21 mouse cellular contexts compared by ENCODE assay signal in genomic region chr8:114958437-114959107, GRCm38 (mm10).
DNase-seq lines count a peak whose midpoint lies in the region; ATAC-seq and TF ChIP-seq lines count a peak whose summit lies in the region.
"Had no signal": no experiment of that assay in that cellular context is flagged by ENCODE, and none has a peak within 500 bp of the region (broad histone marks: within the 10 kb centered on the region; RNA-seq: fewer than 3 reads in every experiment).

No protein-coding gene starts in this region.

- ATAC-seq in kidney, embryonic 14.5 days (ENCODE audit: low FRiP score, low TSS enrichment), result peak; percentile 87
- no peak for ATAC-seq in limb, embryonic 14.5 days (ENCODE audit: low FRiP score, low read depth)
- ATAC-seq in forebrain, embryonic 12.5 days (ENCODE audit: low FRiP score), result no peak
- ATAC-seq in activated CD4-positive, CD25-positive, alpha-beta regulatory T cell, adult 4 months, result no peak
- ATAC-seq: forebrain, embryonic 13.5 days; hindbrain, postnatal 0 days; intestine, postnatal 0 days had no signal

- peaks cover 22% of the 10 kb centered on the region for H3K4me1 ChIP-seq in kidney, embryonic 14.5 days (ENCODE audit: control insufficient read depth, insufficient read depth, low read length)
- peaks cover 11% of the 10 kb centered on the region for H3K4me1 ChIP-seq in limb, embryonic 14.5 days (ENCODE audit: control insufficient read depth, insufficient read depth, low read length)
- no peaks in the 10 kb centered on the region for H3K4me1 ChIP-seq in forebrain, embryonic 12.5 days
- H3K4me1 ChIP-seq: forebrain, embryonic 13.5 days; liver, embryonic 13.5 days had no signal

- no peaks in the 10 kb centered on the region for H3K36me3 ChIP-seq in kidney, embryonic 14.5 days (ENCODE audit: control insufficient read depth, insufficient read depth, low read length)
- no peaks in the 10 kb centered on the region for H3K36me3 ChIP-seq in limb, embryonic 14.5 days (ENCODE audit: control insufficient read depth, insufficient read depth, low read length)
- H3K36me3 ChIP-seq in forebrain, embryonic 12.5 days (replicated peaks), result no peaks in the 10 kb centered on the region
- H3K36me3 ChIP-seq: heart, embryonic 15.5 days; liver, embryonic 13.5 days; neural tube, embryonic 13.5 days had no signal

- DNase-seq in kidney, postnatal 4 days, result no peak
- peak; percentile 11 for DNase-seq in urinary bladder, postnatal 14 days (ENCODE audit: low spot score)
- no peak for DNase-seq in urinary bladder, postnatal 10 days (ENCODE audit: low spot score)
- DNase-seq in limb, embryonic 14.5 days (ENCODE audit: low spot score), result peak; percentile 6
- DNase-seq: adrenal gland, adult 2 months; cerebellum, adult 9-10 months; heart, adult 2 months; heart, postnatal 4 days; liver, embryonic 13.5 days; lung, embryonic 14.5 days; lung, postnatal 36 days; right cerebral cortex, postnatal 14 days; thymus, postnatal 4 days had no signal

- H3K9ac ChIP-seq in kidney, embryonic 14.5 days (ENCODE audit: low read depth, low read length), result no peak overlapping the region
- H3K9ac ChIP-seq in limb, embryonic 14.5 days (ENCODE audit: low read depth, low read length, severe bottlenecking), result no peak overlapping the region
- H3K9ac ChIP-seq in forebrain, embryonic 12.5 days, result no peak overlapping the region
- H3K9ac ChIP-seq: forebrain, embryonic 13.5 days; heart, embryonic 15.5 days; liver, embryonic 13.5 days; lung, embryonic 14.5 days; neural tube, embryonic 13.5 days had no signal

- TF ChIP-seq POLR2A in limb, embryonic 14.5 days (IDR thresholded peaks at IDR 0.05; ENCODE audit: borderline replicate concordance, extremely low read depth, insufficient read depth, insufficient read length), result no peak

- no peak overlapping the region for H3K27ac ChIP-seq in kidney, embryonic 14.5 days (ENCODE audit: low read depth, low read length)
- H3K27ac ChIP-seq in limb, embryonic 14.5 days (replicated peaks; ENCODE audit: low read depth, low read length), result no peak overlapping the region
- no peak overlapping the region for H3K27ac ChIP-seq in forebrain, embryonic 12.5 days
- H3K27ac ChIP-seq: forebrain, embryonic 13.5 days; heart, adult 2 months; heart, embryonic 15.5 days; hindbrain, postnatal 0 days; liver, embryonic 13.5 days; neural tube, embryonic 13.5 days had no signal

- H3K4me3 ChIP-seq in kidney, embryonic 14.5 days (ENCODE audit: low read length), result no peak overlapping the region
- H3K4me3 ChIP-seq in limb, embryonic 14.5 days (replicated peaks; ENCODE audit: low read length), result no peak overlapping the region
- H3K4me3 ChIP-seq in forebrain, embryonic 12.5 days (replicated peaks), result no peak overlapping the region
- H3K4me3 ChIP-seq: forebrain, embryonic 13.5 days; heart, adult 2 months; heart, embryonic 15.5 days; liver, embryonic 13.5 days; neural tube, embryonic 13.5 days had no signal

- no peaks in the 10 kb centered on the region for H3K27me3 ChIP-seq in kidney, embryonic 14.5 days (ENCODE audit: control insufficient read depth, insufficient read depth, low read length)
- no peaks in the 10 kb centered on the region for H3K27me3 ChIP-seq in limb, embryonic 14.5 days (ENCODE audit: control insufficient read depth, insufficient read depth, low read length)
- H3K27me3 ChIP-seq in forebrain, embryonic 12.5 days, result no peaks in the 10 kb centered on the region
- H3K27me3 ChIP-seq: forebrain, embryonic 13.5 days; heart, embryonic 15.5 days; liver, embryonic 13.5 days; neural tube, embryonic 13.5 days had no signal

- WGBS in kidney, embryonic 14.5 days, result 22% methylated on average over 16 of the region's 16 CpGs
- WGBS in limb, embryonic 14.5 days, result 73% methylated on average over 16 of the region's 16 CpGs
- WGBS in forebrain, embryonic 12.5 days, result 82% methylated on average over 16 of the region's 16 CpGs

- H3K9me3 ChIP-seq in kidney, embryonic 14.5 days (ENCODE audit: control insufficient read depth, low read length), result no peaks in the 10 kb centered on the region
- H3K9me3 ChIP-seq in limb, embryonic 14.5 days (ENCODE audit: control insufficient read depth, low read length), result no peaks in the 10 kb centered on the region
- no peaks in the 10 kb centered on the region for H3K9me3 ChIP-seq in forebrain, embryonic 12.5 days
- H3K9me3 ChIP-seq: forebrain, embryonic 13.5 days; heart, embryonic 15.5 days; liver, embryonic 13.5 days; neural tube, embryonic 13.5 days had no signal

- no peak overlapping the region for H3K4me2 ChIP-seq in kidney, embryonic 14.5 days (replicated peaks; ENCODE audit: low read depth, low read length)
- no peak overlapping the region for H3K4me2 ChIP-seq in limb, embryonic 14.5 days (replicated peaks; ENCODE audit: low read depth, low read length, severe bottlenecking)
- no peak overlapping the region for H3K4me2 ChIP-seq in forebrain, embryonic 12.5 days
- H3K4me2 ChIP-seq: forebrain, embryonic 13.5 days; heart, embryonic 15.5 days; liver, embryonic 13.5 days; lung, embryonic 14.5 days; neural tube, embryonic 13.5 days had no signal

Comparison
In these comparisons a context has a peak if more than half of its experiments do, and no peak if none do; other contexts are left out.
1. DNase-seq: peak in urinary bladder, postnatal 14 days (single experiment) and limb, embryonic 14.5 days (single experiment); none in kidney, postnatal 4 days (0 of 2) and urinary bladder, postnatal 10 days (single experiment).